Mouse (Mus musculus) retina, postnatal 1 day (tissue): ENCODE data around the gene Zfp316.

ENCODE experiments used
- DNase-seq: peaks from one replicate; pipeline ENCODE4 v3.0.0-alpha.2; 2012

Gene Zfp316

GRCm38 (mm10) chr5:143275761-143276160, 5.9 kb upstream of the Zfp316 start:
- no peak for DNase-seq

GRCm38 (mm10) chr5:143272540-143273330, 2.9 kb upstream of the Zfp316 start:
- no peak for DNase-seq

- DNase-seq: no peak
Measured at GRCm38 (mm10) chr5:143272108-143272507, 2.3 kb upstream of the Zfp316 start.

- no peak for DNase-seq
Measured at GRCm38 (mm10) chr5:143271642-143272041, 1.8 kb upstream of the Zfp316 start.

GRCm38 (mm10) chr5:143270151-143270519, 313 bp upstream of the Zfp316 start:
- no peak for DNase-seq

GRCm38 (mm10) chr5:143268985-143269362, 848 bp downstream of the Zfp316 start:
- DNase-seq: no peak

- no peak for DNase-seq
Measured at GRCm38 (mm10) chr5:143266794-143267193, 3.0 kb downstream of the Zfp316 start.

GRCm38 (mm10) chr5:143265409-143265808, 4.4 kb downstream of the Zfp316 start:
- DNase-seq: no peak

- no peak for DNase-seq
Measured at GRCm38 (mm10) chr5:143264689-143265088, 5.1 kb downstream of the Zfp316 start.

- no peak for DNase-seq
Measured at GRCm38 (mm10) chr5:143261636-143262035, 8.2 kb downstream of the Zfp316 start.

GRCm38 (mm10) chr5:143255802-143256201, 14.0 kb downstream of the Zfp316 start:
- DNase-seq: no peak

- no peak for DNase-seq
Measured at GRCm38 (mm10) chr5:143255131-143255519, 14.7 kb downstream of the Zfp316 start.

- no peak for DNase-seq
Measured at GRCm38 (mm10) chr5:143254487-143255130, 15.2 kb downstream of the Zfp316 start.

GRCm38 (mm10) chr5:143253881-143254486, 15.8 kb downstream of the Zfp316 start:
- peak; percentile 54 for DNase-seq

- DNase-seq: peak; percentile 53
Measured at GRCm38 (mm10) chr5:143253186-143253880, 16.5 kb downstream of the Zfp316 start.

- no peak for DNase-seq
Measured at GRCm38 (mm10) chr5:143252791-143253185, 17.0 kb downstream of the Zfp316 start.

GRCm38 (mm10) chr5:143252039-143252438, 17.8 kb downstream of the Zfp316 start:
- no peak for DNase-seq

GRCm38 (mm10) chr5:143244926-143245325, 24.9 kb downstream of the Zfp316 start:
- DNase-seq: no peak

- DNase-seq: no peak
Measured at GRCm38 (mm10) chr5:143236036-143236435, 33.8 kb downstream of the Zfp316 start.

GRCm38 (mm10) chr5:143235028-143235693, 34.7 kb downstream of the Zfp316 start, which contains the start of gene Zfp12:
Gene Zfp12, plus strand, starts transcription at chr5:143235163.
- DNase-seq: peak; percentile 98

- DNase-seq: no peak
Measured at GRCm38 (mm10) chr5:143226790-143227189, 43.0 kb downstream of the Zfp316 start, which contains the start of gene Spdye4a. Gene Spdye4a, minus strand, starts transcription at chr5:143226890.

GRCm38 (mm10) chr5:143222287-143222686, 47.5 kb downstream of the Zfp316 start:
- DNase-seq: no peak

GRCm38 (mm10) chr5:143220996-143221395, 48.8 kb downstream of the Zfp316 start:
- DNase-seq: no peak
